Mouse (Mus musculus): Measurements from ENCODE around the gene D630039A03Rik. TPM values are rescaled to one million over a fixed set of nuclear protein-coding genes. Genes with fewer than 3 reads are reported as not detected.

D630039A03Rik gene
- total RNA-seq, 2 experiments from 2014 or later = 0.30 to 0.31 TPM

- intact Hi-C loops (cut with DNase I) = no loop called here
- no peak for DNase-seq
Observed at GRCm38 (mm10) chr4:57930559-57931170, 14.6 kb upstream of the D630039A03Rik start.

- no peak for DNase-seq
- intact Hi-C loops (cut with DNase I) = loop anchor here (2.0 to 10.0 kb wide), 4 partner anchors 23 to 555 kb away; no protein-coding TSS in a partner anchor
Observed at GRCm38 (mm10) chr4:57927464-57928205, 11.5 kb upstream of the D630039A03Rik start.

- intact Hi-C loops (cut with DNase I) = loop anchor here (5.0 to 10.0 kb wide), 3 partner anchors 330 to 552 kb away; no protein-coding TSS in a partner anchor
- no peak for DNase-seq
Observed at GRCm38 (mm10) chr4:57924556-57925071, 8.5 kb upstream of the D630039A03Rik start.

GRCm38 (mm10) chr4:57922171-57922570 lies 6.1 kb upstream of the D630039A03Rik start:
- DNase-seq = no peak
- intact Hi-C loops (cut with DNase I) = loop anchor here (10.0 kb wide), 1 partner anchor 333 kb away; no protein-coding TSS in a partner anchor

GRCm38 (mm10) chr4:57920522-57920921 lies 4.4 kb upstream of the D630039A03Rik start:
- DNase-seq = no peak
- intact Hi-C loops (cut with DNase I) = loop anchor here (10.0 kb wide), 1 partner anchor 334 kb away; no protein-coding TSS in a partner anchor

GRCm38 (mm10) chr4:57919494-57920423 lies 3.7 kb upstream of the D630039A03Rik start:
- intact Hi-C loops (cut with DNase I) = loop anchor here (10.0 kb wide), 1 partner anchor 335 kb away; no protein-coding TSS in a partner anchor
- DNase-seq = no peak

- intact Hi-C loops (cut with DNase I) = no loop called here
- DNase-seq = no peak
Observed at GRCm38 (mm10) chr4:57916711-57917110, 614 bp upstream of the D630039A03Rik start.

- intact Hi-C loops (cut with DNase I) = no loop called here
Observed at GRCm38 (mm10) chr4:57915216-57915965, 706 bp downstream of the D630039A03Rik start.

GRCm38 (mm10) chr4:57914193-57915190 lies 1.6 kb downstream of the D630039A03Rik start:
- intact Hi-C loops (cut with DNase I) = no loop called here
- DNase-seq = no peak

More at GRCm38 (mm10) chr4:57915216-57915965, 706 bp downstream of the D630039A03Rik start:
- DNase-seq = peak; percentile 46 to 50

- intact Hi-C loops (cut with DNase I) = no loop called here
Observed at GRCm38 (mm10) chr4:57913021-57913420, 3.1 kb downstream of the D630039A03Rik start.

GRCm38 (mm10) chr4:57908860-57909259 lies 7.2 kb downstream of the D630039A03Rik start:
- no peak for DNase-seq
- intact Hi-C loops (cut with DNase I) = loop anchor here (10.0 kb wide), 1 partner anchor 454 kb away; no protein-coding TSS in a partner anchor

More at GRCm38 (mm10) chr4:57913021-57913420, 3.1 kb downstream of the D630039A03Rik start:
- DNase-seq = no peak

GRCm38 (mm10) chr4:57906708-57907107 lies 9.4 kb downstream of the D630039A03Rik start:
- intact Hi-C loops (cut with DNase I) = loop anchor here (10.0 kb wide), 1 partner anchor 452 kb away; no protein-coding TSS in a partner anchor
- DNase-seq = no peak

GRCm38 (mm10) chr4:57904638-57905037 lies 11.5 kb downstream of the D630039A03Rik start:
- no peak for DNase-seq
- intact Hi-C loops (cut with DNase I) = loop anchor here (1.0 to 10.0 kb wide), 4 partner anchors 22 to 532 kb away; no protein-coding TSS in a partner anchor

- intact Hi-C loops (cut with DNase I) = loop anchor here (1.0 to 10.0 kb wide), 4 partner anchors 23 to 532 kb away; no protein-coding TSS in a partner anchor
- peak; percentile 72 to 78 for DNase-seq
Observed at GRCm38 (mm10) chr4:57904211-57904610, 11.9 kb downstream of the D630039A03Rik start.

- no peak for DNase-seq
- intact Hi-C loops (cut with DNase I) = loop anchor here (5.0 to 10.0 kb wide), 2 partner anchors 448 to 530 kb away; no protein-coding TSS in a partner anchor
Observed at GRCm38 (mm10) chr4:57902619-57903018, 13.5 kb downstream of the D630039A03Rik start.

- DNase-seq = peak; percentile 42 to 51
- intact Hi-C loops (cut with DNase I) = loop anchor here (1.0 to 10.0 kb wide), 3 partner anchors 178 to 529 kb away; no protein-coding TSS in a partner anchor
Observed at GRCm38 (mm10) chr4:57901210-57901609, 14.9 kb downstream of the D630039A03Rik start.

GRCm38 (mm10) chr4:57896631-57897030 lies 19.5 kb downstream of the D630039A03Rik start:
- intact Hi-C loops (cut with DNase I) = no loop called here
- DNase-seq = no peak

GRCm38 (mm10) chr4:57895902-57896301 lies 20.2 kb downstream of the D630039A03Rik start:
- intact Hi-C loops (cut with DNase I) = no loop called here
- DNase-seq = no peak
